Mouse (Mus musculus) stomach, postnatal 0 days (tissue): ENCODE measurements around the gene Psen2.

Experiments used
- CTCF ChIP-seq: IDR thresholded peaks from 2 replicates; pipeline ENCODE4 v1.5.1; 2016; ENCODE audit warnings: antibody characterized with exemption, low read depth, mild to moderate bottlenecking, moderate library complexity
- EP300 ChIP-seq: optimal IDR thresholded peaks from 2 replicates; pipeline ENCODE3; 2016; ENCODE audit warnings: antibody characterized with exemption

DNA sequence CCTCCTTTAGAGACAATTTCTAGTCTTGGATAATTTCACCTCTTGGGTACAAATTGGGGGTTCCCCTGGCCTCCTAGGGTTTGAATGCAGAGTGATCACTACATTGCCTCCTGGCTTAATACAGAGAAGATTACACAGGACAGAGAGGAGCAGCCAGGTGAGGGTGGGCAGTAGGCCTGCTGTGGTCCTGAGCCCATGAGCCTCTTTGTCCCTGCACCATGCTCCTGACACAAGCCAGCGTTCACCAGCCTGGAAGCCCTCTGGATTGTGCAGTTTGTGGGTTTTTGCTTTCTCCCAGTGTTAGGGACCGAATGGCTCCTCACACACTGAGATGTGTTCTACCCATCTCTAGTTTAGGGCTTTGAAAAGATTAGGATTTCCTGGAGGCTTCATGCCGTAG, 1.8 kb downstream of the Psen2 start:
- no peak for TF ChIP-seq CTCF
- no peak for TF ChIP-seq EP300
